Mouse (Mus musculus): ENCODE results near the gene Ints5. TPM values are rescaled to one million over a fixed set of nuclear protein-coding genes. Genes with fewer than 3 reads are reported as not detected.
"Not testable (repeated sequence)": the region's sequence is repeated elsewhere in the genome, so short reads cannot be mapped to it uniquely, and the experiment has no call there.

Gene Ints5
- total RNA-seq (2021), result 10 to 100 TPM; 22.4 to 25.3 TPM

DNA sequence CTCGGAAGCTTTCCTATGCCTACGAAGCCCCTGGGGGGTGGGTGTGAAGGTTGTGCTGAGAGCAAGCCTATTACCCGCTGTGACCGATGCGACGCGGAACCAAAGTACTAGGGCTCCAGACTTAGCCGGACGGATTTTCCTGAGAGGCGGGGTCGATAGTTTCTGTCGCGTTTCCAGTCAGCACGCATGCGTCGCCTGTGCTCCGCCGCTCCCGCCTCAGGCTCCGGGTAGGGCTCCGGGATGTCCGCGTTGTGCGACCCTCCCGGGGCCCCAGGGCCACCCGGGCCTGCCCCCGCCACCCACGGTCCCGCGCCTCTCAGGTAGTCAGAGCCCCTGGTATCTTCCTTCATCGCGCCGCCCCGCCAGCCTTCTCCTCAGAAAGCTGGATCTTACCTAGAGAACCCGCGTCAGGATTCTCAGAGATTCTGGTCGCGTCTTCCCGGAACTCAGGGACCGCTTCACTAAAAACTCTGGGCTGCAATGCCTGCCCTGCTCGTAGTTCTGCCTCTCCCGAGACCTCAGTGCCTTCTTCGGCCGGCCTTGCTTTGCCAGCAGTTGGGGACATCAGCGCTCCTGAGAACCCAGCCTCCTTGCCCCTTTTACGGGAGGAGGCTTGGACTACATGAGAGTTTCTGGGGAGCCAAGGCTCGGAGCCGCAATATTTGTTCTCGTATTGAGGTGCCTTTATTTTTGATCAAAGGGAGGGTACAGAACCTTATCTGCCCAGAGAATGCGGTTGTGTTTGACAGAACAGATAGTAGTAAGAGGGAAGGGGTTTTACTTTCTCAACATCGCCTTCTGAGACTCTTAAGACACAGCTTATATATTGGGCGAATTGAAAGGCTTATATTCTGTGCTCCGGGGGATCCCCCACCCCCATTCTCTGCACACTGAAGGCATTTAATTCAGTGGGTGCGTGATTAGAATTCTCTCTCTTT is at the start of gene Ints5:
TSS of gene Ints5 (plus strand) at position 177 of the 938 bp plus-strand sequence.
- intact Hi-C loops (cut with DNase I), result no loop called here
- DNase-seq (ENCODE audit: low spot score in 2 of 2), result peak; percentile 86

DNA sequence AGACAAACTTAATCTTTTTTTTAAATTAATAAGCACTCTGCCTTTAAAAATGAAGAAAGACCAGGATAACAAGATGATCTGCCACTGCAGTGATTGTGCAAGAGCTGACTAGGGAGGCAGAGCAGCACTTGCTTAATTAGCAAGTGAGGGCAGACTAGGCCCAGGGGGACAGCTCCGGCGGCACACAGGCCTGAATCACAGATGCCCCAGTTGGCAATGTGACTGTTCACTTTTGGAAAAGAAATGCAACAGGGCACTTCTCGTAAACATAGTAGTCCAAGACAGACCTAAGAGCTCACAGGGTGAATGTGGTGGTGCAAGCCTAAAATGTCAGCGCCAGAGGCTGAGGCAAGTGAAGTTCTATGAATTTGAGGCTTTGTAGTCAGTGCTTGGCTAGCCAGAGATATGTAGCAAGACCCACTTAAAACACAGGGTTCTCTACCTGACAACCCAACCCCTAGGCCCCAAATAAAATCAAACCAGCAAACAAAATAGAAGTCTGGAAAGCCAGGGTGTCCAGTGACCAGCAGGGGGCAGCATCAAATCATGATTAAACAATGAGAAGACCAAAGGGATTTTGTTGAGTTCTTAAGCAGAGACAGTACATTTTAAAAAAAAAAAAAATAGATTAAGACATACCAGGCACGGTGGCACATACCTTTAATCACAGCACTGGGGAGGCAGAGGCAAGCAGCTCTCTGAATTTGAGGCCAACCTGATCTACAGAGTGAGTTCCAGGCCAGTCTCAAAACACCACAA is 48.3 kb upstream of the Ints5 start:
- DNase-seq (ENCODE audit: low spot score in 2 of 2), result peak; percentile 62 to 75
- intact Hi-C loops (cut with DNase I), result loop anchor here (5.0 kb wide), 1 partner anchor 53 kb away; the partner anchor contains the start of gene Ganab

DNA sequence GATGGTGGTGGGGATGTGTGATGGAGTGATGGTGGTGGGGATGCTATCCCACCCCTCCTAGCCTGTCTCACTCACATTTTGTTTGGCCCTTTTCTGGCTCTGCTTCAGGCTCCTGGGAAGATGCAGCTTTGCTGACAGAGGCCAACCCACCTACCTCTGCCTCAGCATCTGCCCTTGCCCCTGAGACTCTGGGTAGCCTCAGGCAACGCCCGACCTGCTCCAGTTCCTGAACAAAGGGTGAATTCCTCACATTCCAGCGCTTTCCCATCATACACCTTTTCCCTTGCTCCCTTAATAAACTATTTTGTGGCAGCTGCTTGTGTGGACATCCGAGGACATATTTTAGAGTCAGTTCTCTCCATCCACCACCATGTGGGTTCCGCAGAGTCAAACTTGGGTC is 44.4 kb upstream of the Ints5 start:
- intact Hi-C loops (cut with DNase I), result no loop called here
- no peak for DNase-seq (ENCODE audit: low spot score in 2 of 2)

- no peak for DNase-seq (ENCODE audit: low spot score in 2 of 2)
- intact Hi-C loops (cut with DNase I), result no loop called here
Measured at GRCm38 (mm10) chr19:8850402-8850901, 42.4 kb upstream of the Ints5 start, which contains the start of gene Lrrn4cl. Gene Lrrn4cl, plus strand, starts transcription at chr19:8850768.

DNA sequence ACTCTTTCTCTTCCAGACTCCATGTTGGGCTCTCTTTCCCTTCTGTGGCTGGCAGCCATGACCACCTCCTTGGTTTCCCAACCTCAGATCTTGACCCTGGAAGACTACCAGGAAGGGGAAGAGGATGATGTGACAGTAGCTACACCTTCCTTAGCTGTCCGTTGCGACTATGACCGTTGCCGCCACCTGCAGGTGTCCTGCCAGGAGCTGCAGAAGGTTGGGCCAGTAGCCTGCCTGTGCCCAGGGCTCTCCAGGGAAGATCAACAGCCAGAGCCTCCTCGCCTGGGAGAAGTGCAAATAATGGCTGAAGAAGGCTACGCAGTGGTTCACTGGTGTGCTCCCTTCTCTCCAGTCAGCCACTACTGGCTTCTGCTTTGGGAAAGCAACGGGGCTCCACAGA is 41.2 kb upstream of the Ints5 start:
- intact Hi-C loops (cut with DNase I), result no loop called here
- no peak for DNase-seq (ENCODE audit: low spot score in 2 of 2)

DNA sequence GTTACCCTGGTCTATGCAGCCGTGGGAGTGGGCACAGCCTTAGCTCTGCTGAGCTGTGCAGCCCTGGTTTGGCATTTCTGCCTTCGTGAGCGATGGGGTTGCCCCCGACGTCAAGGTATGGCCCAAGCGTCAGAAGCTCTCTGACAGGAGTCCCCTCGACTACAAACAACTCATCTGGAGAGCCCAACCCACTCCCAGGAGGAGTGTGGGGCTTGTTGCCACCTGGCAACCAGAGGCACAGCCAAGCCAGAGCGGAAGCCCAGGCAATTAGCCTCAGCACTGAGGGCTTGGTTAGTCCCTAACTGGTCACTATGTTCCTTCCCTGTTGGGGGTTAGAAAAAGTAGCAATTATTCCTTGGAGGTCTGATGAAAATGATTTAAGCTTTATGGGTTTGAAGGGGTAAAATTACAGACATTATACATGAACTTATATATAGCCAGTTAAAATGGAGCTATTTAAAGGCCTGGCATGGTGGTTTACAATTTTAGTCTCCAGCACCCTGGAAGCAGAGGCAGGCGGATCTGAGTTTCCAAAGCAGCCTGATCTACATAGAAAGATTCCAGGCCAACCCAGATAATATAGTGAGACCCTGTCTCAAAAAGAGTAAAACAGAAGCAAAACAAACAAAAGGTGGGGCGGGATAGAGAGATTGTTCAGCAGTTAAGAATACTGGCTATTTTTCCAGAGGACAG is 40.4 kb upstream of the Ints5 start:
- DNase-seq (ENCODE audit: low spot score in 2 of 2), result no peak
- intact Hi-C loops (cut with DNase I), result no loop called here

- no peak for DNase-seq (ENCODE audit: low spot score in 2 of 2)
- intact Hi-C loops (cut with DNase I), result no loop called here
Measured at GRCm38 (mm10) chr19:8853117-8853516, 39.7 kb upstream of the Ints5 start.

DNA sequence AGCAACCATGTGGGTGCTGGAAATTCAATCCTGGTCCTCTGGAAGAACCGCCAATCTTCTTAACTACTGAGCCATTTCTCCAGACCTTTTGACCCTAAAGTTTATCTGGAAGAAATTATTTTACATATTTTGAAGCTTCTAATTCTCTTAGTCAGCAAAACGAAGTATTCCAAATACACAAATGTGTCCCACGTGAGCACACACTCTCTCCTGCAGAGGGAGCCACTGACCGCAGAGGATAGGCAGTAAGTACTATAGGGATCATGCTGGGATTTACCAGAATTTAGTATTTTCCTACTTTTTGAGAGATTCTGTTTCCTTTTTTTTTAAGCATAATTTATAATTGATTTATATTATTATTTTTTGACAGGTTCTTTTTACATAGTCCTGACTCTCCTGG is 35.1 kb upstream of the Ints5 start:
- intact Hi-C loops (cut with DNase I), result loop anchor here (5.0 kb wide), 1 partner anchor 255 kb away; no protein-coding TSS in a partner anchor
- no peak for DNase-seq (ENCODE audit: low spot score in 2 of 2)

DNA sequence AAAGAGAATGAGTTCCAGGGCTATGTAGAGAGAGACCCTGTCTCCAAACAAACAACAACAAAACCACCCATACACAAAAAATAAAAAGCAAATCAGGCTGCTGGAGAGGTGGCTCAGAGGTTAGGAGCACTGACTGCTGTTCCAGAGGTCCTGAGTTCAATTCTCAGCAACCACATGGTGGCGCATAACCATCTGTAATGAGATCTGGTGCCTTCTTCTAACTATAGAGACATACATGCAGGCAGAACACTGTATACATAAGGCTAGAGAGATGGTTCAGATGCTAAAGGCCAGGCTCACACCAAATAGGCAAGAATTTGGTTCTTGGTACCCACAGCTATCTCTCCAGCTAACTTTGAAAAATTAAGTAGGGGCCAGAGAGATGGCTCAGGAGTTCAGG is 33.8 kb upstream of the Ints5 start:
- no peak for DNase-seq (ENCODE audit: low spot score in 2 of 2)
- intact Hi-C loops (cut with DNase I), result loop anchor here (5.0 kb wide), 1 partner anchor 253 kb away; no protein-coding TSS in a partner anchor

GRCm38 (mm10) chr19:8864265-8864664 is 28.5 kb upstream of the Ints5 start:
- intact Hi-C loops (cut with DNase I), result no loop called here

DNA sequence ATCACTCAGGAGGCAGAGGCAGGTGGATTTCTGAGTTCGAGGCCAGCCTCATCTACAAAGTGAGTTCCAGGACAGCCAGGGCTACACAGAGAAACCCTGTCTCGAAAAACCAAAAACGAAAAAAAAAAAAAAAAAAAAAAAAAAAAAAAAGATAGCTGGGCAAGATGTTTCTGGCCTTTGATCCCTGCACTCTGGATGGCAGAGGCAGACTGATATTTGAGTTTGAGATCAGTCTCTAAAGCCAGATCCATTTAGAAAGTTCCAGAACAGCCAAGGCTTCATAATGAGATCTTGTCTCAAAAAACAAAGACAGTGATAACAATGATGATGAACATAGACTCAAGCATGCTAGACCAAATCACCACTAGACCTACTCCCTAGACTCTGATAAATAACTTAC is 22.4 kb upstream of the Ints5 start:
- intact Hi-C loops (cut with DNase I); DNase-seq (ENCODE audit: low spot score in 2 of 2): not testable (repeated sequence)

More at GRCm38 (mm10) chr19:8864265-8864664, 28.5 kb upstream of the Ints5 start:
- DNase-seq (ENCODE audit: low spot score in 2 of 2), result no peak

GRCm38 (mm10) chr19:8870838-8871237 is 22.0 kb upstream of the Ints5 start:
- intact Hi-C loops (cut with DNase I), result no loop called here
- DNase-seq (ENCODE audit: low spot score in 2 of 2), result no peak

DNA sequence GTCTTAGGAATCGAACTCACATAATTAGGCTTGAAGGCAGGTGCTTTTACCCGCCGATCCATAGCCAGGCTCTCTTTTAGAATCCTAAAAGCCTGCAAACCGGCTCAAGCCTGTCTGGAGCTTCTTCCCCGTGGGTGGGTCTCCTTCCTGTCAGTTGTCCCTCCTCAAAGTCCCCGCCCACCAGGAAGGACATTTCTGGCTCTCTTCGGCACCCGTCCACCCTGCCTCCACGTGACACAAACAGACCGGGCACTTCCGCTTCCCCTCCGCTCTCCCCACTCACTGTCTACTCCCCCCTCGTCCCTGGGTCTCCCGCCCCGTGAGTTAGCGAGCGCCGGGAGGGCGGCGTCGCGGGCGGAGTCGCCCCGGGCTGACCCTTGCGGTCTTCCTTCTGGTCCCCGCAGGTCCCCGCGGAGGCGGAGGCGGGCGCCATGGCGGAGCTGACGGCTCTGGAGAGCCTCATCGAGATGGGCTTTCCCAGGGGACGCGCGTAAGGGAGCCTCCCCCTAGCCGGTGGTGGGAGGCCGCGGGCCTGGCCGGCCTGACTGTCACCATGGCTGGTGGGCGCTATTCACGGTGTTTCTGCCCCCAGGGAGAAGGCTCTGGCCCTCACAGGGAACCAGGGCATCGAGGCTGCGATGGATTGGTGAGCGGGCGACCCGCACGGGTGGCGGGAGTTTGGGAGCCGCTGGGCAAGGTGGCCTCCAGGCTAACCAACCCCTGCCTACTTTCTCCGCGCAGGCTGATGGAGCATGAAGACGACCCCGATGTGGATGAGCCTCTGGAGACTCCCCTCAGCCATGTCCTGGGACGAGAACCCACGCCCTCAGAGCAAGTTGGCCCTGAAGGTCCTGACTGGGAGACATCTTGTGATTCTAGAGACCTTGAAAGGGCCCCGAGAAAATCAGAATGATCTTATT is 21.3 kb upstream of the Ints5 start, which contains the start of gene Ubxn1:
TSS of gene Ubxn1 (plus strand) at position 230 of the 920 bp plus-strand sequence.
- intact Hi-C loops (cut with DNase I), result no loop called here
- peak; percentile 99 for DNase-seq (ENCODE audit: low spot score in 2 of 2)

DNA sequence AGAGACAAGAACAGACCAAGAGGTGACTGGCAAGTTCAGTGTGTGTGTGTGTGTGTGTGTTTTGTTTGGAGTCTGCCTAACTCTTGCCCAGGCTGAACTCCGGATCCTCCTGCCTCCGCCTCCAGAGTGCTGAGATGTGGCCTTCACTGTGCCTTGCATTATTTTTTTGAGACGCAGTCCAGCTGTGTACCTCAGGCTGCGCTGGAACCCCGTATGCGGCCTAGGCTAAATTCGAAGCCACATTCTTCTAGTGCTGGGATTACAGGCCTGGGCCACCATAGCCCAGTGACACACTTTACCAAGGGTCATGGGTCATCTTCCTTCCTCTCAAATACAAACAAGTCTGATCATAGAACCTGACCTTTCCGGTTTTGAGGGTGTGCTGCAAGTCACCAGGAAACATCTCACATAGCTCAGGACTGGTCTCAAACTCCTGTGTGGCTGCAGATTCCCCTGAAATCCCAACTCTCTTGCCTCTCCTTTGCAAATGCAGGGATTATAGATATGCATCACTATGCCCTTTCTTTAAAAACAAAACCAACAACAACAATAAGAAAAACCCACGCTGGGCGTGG is 20.5 kb upstream of the Ints5 start:
- intact Hi-C loops (cut with DNase I), result no loop called here
- DNase-seq (ENCODE audit: low spot score in 2 of 2), result no peak

DNA sequence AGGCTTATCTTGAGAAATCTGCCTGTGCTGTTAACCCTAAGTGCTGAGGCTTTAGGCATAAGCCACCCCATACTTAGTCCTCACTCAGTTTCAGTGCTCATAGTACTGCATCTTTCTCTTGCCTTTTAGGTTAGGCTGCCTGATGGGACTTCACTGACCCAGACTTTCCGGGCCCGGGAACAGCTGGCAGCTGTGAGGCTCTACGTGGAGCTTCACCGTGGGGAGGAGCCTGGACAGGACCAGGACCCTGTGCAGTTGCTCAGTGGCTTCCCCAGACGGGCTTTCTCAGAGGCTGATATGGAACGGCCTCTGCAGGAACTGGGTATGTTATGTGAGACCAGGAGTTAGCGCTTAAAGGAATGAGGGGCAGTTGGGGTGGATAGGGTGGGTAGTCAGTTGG is 17.8 kb upstream of the Ints5 start:
- intact Hi-C loops (cut with DNase I), result no loop called here
- no peak for DNase-seq (ENCODE audit: low spot score in 2 of 2)

- intact Hi-C loops (cut with DNase I), result no loop called here
- DNase-seq (ENCODE audit: low spot score in 2 of 2), result peak; percentile 89 to 90
Measured at GRCm38 (mm10) chr19:8880311-8881033, 12.3 kb upstream of the Ints5 start, which contains the start of gene Uqcc3. Gene Uqcc3, minus strand, starts transcription at chr19:8880923.

DNA sequence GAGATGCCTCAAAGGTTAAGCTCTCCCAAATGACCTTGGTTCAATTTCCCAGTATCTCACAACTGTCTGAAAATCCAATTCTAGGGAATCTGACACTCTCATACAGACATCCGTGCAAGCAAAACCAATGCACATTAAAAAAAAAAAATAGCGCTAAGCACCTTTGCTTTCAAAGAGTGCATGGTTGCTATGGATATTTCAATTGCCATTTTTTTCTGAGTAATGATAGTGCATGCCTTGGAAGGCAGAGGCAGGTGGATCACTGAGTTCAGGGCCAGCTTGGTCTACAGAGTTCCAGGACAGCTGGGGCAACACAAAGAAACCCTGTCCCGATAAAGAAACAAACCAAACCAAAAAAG is 11.8 kb upstream of the Ints5 start:
- DNase-seq (ENCODE audit: low spot score in 2 of 2), result no peak
- intact Hi-C loops (cut with DNase I), result no loop called here

GRCm38 (mm10) chr19:8883616-8884015 is 9.2 kb upstream of the Ints5 start, which contains the start of the genes Lbhd1 and Gm49403:
Gene Lbhd1, plus strand, starts transcription at chr19:8883732.
Gene Gm49403, plus strand, starts transcription at chr19:8883930.
- intact Hi-C loops (cut with DNase I), result no loop called here

More at GRCm38 (mm10) chr19:8883616-8884015, 9.2 kb upstream of the Ints5 start, which contains the start of the genes Lbhd1 and Gm49403:
- DNase-seq (ENCODE audit: low spot score in 2 of 2), result no peak
